Mouse (Mus musculus): ENCODE measurements around the gene Olfr806. TPM values are rescaled to one million over a fixed set of nuclear protein-coding genes. Genes with fewer than 3 reads are reported as not detected.

The Olfr806 gene
- not detected in 2 replicates for polyA plus RNA-seq (2012; rRNA removed)

DNA sequence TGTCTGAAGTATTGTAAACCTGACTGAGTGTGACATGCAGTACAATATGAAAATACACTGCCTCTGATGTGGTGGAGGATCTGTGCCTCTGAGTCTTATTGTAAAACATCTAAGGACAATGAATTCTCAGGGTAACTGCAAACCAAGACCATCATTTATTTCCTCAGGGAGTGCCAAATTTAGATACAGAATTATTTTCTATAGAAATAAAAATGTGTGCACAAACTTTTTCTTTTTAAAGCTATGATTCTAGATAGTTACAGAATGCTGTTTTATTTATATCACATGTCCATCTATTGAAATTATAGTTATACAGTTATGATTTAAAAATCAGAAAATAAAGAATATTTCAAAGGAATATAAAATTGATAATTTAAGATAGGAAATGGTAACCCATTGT is at the start of gene Olfr806:
Gene Olfr806 (minus strand): TSS at position 101 of the 400 bp plus-strand sequence.

DNA sequence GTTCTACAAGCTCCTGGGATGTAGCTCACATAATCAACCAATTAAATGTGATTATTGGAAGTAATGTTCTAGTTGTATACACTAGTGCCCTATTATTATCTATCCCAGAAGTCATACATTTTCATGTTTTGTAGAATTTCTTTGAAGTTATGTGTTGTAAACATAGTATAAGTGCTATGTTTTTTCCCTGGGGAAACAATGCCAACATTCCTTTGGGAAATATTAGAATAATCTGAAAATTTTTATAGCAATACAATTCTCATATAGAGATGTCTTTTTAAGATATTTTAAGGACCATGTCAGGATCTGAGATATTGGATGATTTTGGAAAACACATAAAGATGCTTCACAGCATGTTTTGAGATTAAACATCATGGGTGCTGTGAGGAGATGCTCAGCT is 32.6 kb upstream of the Olfr806 start, which contains the start of gene Olfr809:
Gene Olfr809 (plus strand): TSS at position 301 of the 400 bp plus-strand sequence.

DNA sequence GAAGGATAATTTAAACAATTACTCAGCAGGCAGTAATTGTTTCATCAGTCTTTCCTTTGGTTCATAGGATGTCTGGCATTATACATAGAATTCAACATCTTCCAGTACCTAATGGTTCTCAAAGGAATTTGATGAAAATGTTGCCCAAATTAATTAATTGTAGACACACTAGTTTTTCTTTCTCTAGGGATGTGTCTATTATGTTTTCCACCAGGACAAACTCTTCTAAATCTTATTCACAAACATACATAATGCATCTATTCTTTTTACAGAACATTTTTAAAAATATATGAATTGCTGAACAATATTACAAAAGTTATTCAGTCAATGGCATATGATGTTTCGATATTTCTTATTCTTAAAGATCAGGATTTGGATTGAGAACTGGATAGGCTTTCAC is 23.5 kb upstream of the Olfr806 start, which contains the start of gene Olfr808:
Gene Olfr808 (plus strand): TSS at position 301 of the 400 bp plus-strand sequence.

GRCm38 (mm10) chr10:129757693-129758092 is 16.0 kb upstream of the Olfr806 start, which contains the start of gene Olfr807:
Olfr807 (minus strand) TSS chr10:129757793.

GRCm38 (mm10) chr10:129729275-129729674 is 12.4 kb downstream of the Olfr806 start, which contains the start of gene Olfr805:
Olfr805 (minus strand) TSS chr10:129729375.

DNA sequence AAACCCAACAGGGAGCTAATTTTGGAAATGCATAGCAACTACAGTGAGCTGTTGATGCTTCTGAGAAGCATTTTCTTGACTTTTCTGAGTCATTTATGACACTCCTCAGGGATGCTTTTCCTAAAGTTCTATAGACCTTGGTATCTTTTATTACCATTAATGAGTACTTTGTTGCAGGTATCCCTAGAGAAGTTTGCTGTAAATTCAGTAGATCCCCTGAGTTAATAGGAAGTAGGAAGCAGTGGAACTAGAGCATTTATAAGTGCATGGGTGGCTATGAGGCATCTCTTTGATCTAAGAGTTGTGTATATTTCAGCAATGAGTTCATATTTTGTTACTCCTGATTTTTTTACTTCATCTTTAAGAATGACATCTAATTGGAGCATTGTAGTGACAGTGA is 38.8 kb downstream of the Olfr806 start, which contains the start of gene Olfr804:
Gene Olfr804 (plus strand): TSS at position 301 of the 400 bp plus-strand sequence.

DNA sequence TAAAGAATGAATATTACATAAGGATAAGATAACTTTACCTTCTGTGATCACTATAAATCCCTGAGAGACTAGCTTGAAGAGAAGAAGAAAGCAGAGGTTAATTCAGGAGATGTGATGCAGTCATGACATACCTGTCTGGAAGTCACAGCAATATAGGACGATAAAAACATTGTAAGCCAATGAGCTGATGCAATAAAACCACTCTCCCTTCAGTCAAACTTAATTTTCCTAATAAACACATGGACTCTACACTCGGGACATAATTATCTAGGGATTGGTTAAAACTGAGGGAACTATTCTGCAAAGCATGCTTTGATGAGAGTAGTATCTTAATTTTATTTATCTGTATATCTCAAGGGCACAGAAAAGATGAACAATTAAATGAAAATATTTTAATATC is 47.5 kb downstream of the Olfr806 start, which contains the start of gene Olfr803:
Gene Olfr803 (minus strand): TSS at position 101 of the 400 bp plus-strand sequence.

GRCm38 (mm10) chr10:129688069-129688468 is 53.7 kb downstream of the Olfr806 start, which contains the start of gene Olfr802:
Olfr802 (minus strand) TSS chr10:129688169.

Other genes starting within 250 kb of the Olfr806 start
- not detected in 2 replicates for gene Olfr790, start 243.4 kb downstream of the Olfr806 start, polyA plus RNA-seq (2012; rRNA removed)
- 0.04 TPM in 1 of 2 replicates, not detected in the other for gene Olfr791, start 220.1 kb downstream of the Olfr806 start, polyA plus RNA-seq (2012; rRNA removed)
- gene Olfr792, start 202.8 kb downstream of the Olfr806 start, polyA plus RNA-seq (2012; rRNA removed), result not detected in 2 replicates
- gene Olfr794, start 174.3 kb downstream of the Olfr806 start, polyA plus RNA-seq (2012; rRNA removed), result not detected in 2 replicates
- gene Olfr796, start 129.4 kb downstream of the Olfr806 start, polyA plus RNA-seq (2012; rRNA removed), result not detected in 2 replicates
- gene Olfr798, start 114.0 kb downstream of the Olfr806 start, polyA plus RNA-seq (2012; rRNA removed), result not detected in 2 replicates
- gene Olfr799, start 104.4 kb downstream of the Olfr806 start, polyA plus RNA-seq (2012; rRNA removed), result not detected in 2 replicates
- gene Olfr800, start 84.2 kb downstream of the Olfr806 start, polyA plus RNA-seq (2012; rRNA removed), result not detected in 2 replicates
- not detected in 2 replicates for gene Olfr801, start 68.1 kb downstream of the Olfr806 start, polyA plus RNA-seq (2012; rRNA removed)
- not detected in 2 replicates for gene Olfr802, start 53.8 kb downstream of the Olfr806 start, polyA plus RNA-seq (2012; rRNA removed)
- not detected in 2 replicates for gene Olfr803, start 47.6 kb downstream of the Olfr806 start, polyA plus RNA-seq (2012; rRNA removed)
- not detected in 2 replicates for gene Olfr804, start 38.7 kb downstream of the Olfr806 start, polyA plus RNA-seq (2012; rRNA removed)
- not detected in 2 replicates for gene Olfr805, start 12.5 kb downstream of the Olfr806 start, polyA plus RNA-seq (2012; rRNA removed)
- not detected in 2 replicates for gene Olfr807, start 15.9 kb upstream of the Olfr806 start, polyA plus RNA-seq (2012; rRNA removed)
- gene Olfr808, start 23.6 kb upstream of the Olfr806 start, polyA plus RNA-seq (2012; rRNA removed), result not detected in 2 replicates
- gene Olfr809, start 32.7 kb upstream of the Olfr806 start, polyA plus RNA-seq (2012; rRNA removed), result not detected in 2 replicates
- gene Olfr810, start 53.0 kb upstream of the Olfr806 start, polyA plus RNA-seq (2012; rRNA removed), result not detected in 2 replicates
- not detected in 2 replicates for gene Olfr811, start 62.5 kb upstream of the Olfr806 start, polyA plus RNA-seq (2012; rRNA removed)
- gene Olfr812, start 104.2 kb upstream of the Olfr806 start, polyA plus RNA-seq (2012; rRNA removed), result not detected in 2 replicates
- gene Olfr813, start 113.4 kb upstream of the Olfr806 start, polyA plus RNA-seq (2012; rRNA removed), result not detected in 2 replicates
- not detected in 2 replicates for gene Olfr814, start 137.9 kb upstream of the Olfr806 start, polyA plus RNA-seq (2012; rRNA removed)
- gene Olfr815, start 163.9 kb upstream of the Olfr806 start, polyA plus RNA-seq (2012; rRNA removed), result not detected in 2 replicates
- not detected in 2 replicates for gene Olfr816, start 173.7 kb upstream of the Olfr806 start, polyA plus RNA-seq (2012; rRNA removed)
- not detected in 2 replicates for gene Olfr818, start 207.2 kb upstream of the Olfr806 start, polyA plus RNA-seq (2012; rRNA removed)
- gene Olfr819, start 225.3 kb upstream of the Olfr806 start, polyA plus RNA-seq (2012; rRNA removed), result not detected in 2 replicates
- gene Olfr247, start 234.2 kb upstream of the Olfr806 start, polyA plus RNA-seq (2012; rRNA removed), result not detected in 2 replicates
- gene Gm10310, start 243.1 kb upstream of the Olfr806 start, polyA plus RNA-seq (2012; rRNA removed), result not detected in 2 replicates

All from liver, embryonic 18 days (tissue).